Mouse (Mus musculus): Measurements from ENCODE around the gene Gm21969. TPM values are rescaled to one million over a fixed set of nuclear protein-coding genes. Genes with fewer than 3 reads are reported as not detected.

Gene Gm21969
- polyA plus RNA-seq, 1 experiment from 2014 or later: not detected

GRCm38 (mm10) chr4:139610954-139611353 is 8.0 kb downstream of the Gm21969 start:
- 50% methylated on average over 6 of the region's 6 CpGs for WGBS
- peaks cover 41% of the 10 kb centered on the region for H3K36me3 ChIP-seq (replicated peaks)
- H3K9me3 ChIP-seq: peaks cover 13% of the 10 kb centered on the region; the same call in 1 of the 2 replicates
- peak overlapping the region; percentile 37; the same call in 1 of the 2 replicates for H3K27ac ChIP-seq
- no peak for DNase-seq (ENCODE audit: extremely low spot score, low spot score)
- no peaks in the 10 kb centered on the region for H3K27me3 ChIP-seq (ENCODE audit: poor library complexity, severe bottlenecking)
- peaks cover 24% of the 10 kb centered on the region for H3K4me1 ChIP-seq
- no peak overlapping the region for H3K4me3 ChIP-seq

GRCm38 (mm10) chr4:139611542-139611953 is 8.6 kb downstream of the Gm21969 start:
- Histone ChIP-seq H3K9me3 (peaks cover 13% of the 10 kb centered on the region; the same call in 1 of the 2 replicates), H3K4me1 (peaks cover 30% of the 10 kb centered on the region), H3K36me3 (replicated peaks) (peaks cover 37% of the 10 kb centered on the region), H3K27me3 (ENCODE audit: poor library complexity, severe bottlenecking) (no peaks in the 10 kb centered on the region), H3K27ac (peak overlapping the region; percentile 37; the same call in 1 of the 2 replicates), H3K4me3 (peak overlapping the region; percentile 23)
- WGBS: 8% methylated on average over 10 of the region's 10 CpGs
- peak; percentile 85 for DNase-seq (ENCODE audit: extremely low spot score, low spot score)

- 94% methylated on average over 21 of the region's 21 CpGs for WGBS
- Histone ChIP-seq H3K4me1 (peaks cover 40% of the 10 kb centered on the region), H3K9me3 (peaks cover 13% of the 10 kb centered on the region; the same call in 1 of the 2 replicates), H3K36me3 (replicated peaks) (peaks cover 35% of the 10 kb centered on the region), H3K27ac (no peak overlapping the region), H3K4me3 (no peak overlapping the region), H3K27me3 (ENCODE audit: poor library complexity, severe bottlenecking) (no peaks in the 10 kb centered on the region)
- DNase-seq (ENCODE audit: extremely low spot score, low spot score): no peak
These were observed 11.7 kb downstream of the Gm21969 start for GRCm38 (mm10) chr4:139614524-139615260.

GRCm38 (mm10) chr4:139616276-139617000 is 13.5 kb downstream of the Gm21969 start:
- H3K36me3 ChIP-seq (replicated peaks): peaks cover 35% of the 10 kb centered on the region
- H3K4me1 ChIP-seq: peaks cover 31% of the 10 kb centered on the region
- peaks cover 13% of the 10 kb centered on the region; the same call in 1 of the 2 replicates for H3K9me3 ChIP-seq
- H3K4me3 ChIP-seq: peak overlapping the region; percentile 66
- no peaks in the 10 kb centered on the region for H3K27me3 ChIP-seq (ENCODE audit: poor library complexity, severe bottlenecking)
- DNase-seq (ENCODE audit: extremely low spot score, low spot score): peak; percentile 66
- H3K27ac ChIP-seq: peak overlapping the region; percentile 89
- 8% methylated on average over 24 of the region's 24 CpGs for WGBS

GRCm38 (mm10) chr4:139617001-139617364 is 14.0 kb downstream of the Gm21969 start:
- Histone ChIP-seq H3K9me3 (peaks cover 13% of the 10 kb centered on the region; the same call in 1 of the 2 replicates), H3K27me3 (ENCODE audit: poor library complexity, severe bottlenecking) (no peaks in the 10 kb centered on the region), H3K4me3 (peak overlapping the region; percentile 66), H3K27ac (peak overlapping the region; percentile 89), H3K4me1 (peaks cover 35% of the 10 kb centered on the region), H3K36me3 (replicated peaks) (peaks cover 35% of the 10 kb centered on the region)
- no peak for DNase-seq (ENCODE audit: extremely low spot score, low spot score)
- 55% methylated on average over 3 of the region's 3 CpGs for WGBS

- H3K4me1 ChIP-seq: peaks cover 58% of the 10 kb centered on the region
- 73% methylated on average over 6 of the region's 6 CpGs for WGBS
- H3K27me3 ChIP-seq (ENCODE audit: poor library complexity, severe bottlenecking): 0 out of 2 replicates have a peak, but pooled peaks cover 9% of the 10 kb centered on the region
- H3K4me3 ChIP-seq: no peak overlapping the region
- no peak overlapping the region for H3K27ac ChIP-seq
- no peaks in the 10 kb centered on the region for H3K9me3 ChIP-seq
- DNase-seq (ENCODE audit: extremely low spot score, low spot score): no peak
- peaks cover 12% of the 10 kb centered on the region for H3K36me3 ChIP-seq (replicated peaks)
These were observed 16.8 kb downstream of the Gm21969 start for GRCm38 (mm10) chr4:139619765-139620164.

GRCm38 (mm10) chr4:139622373-139623282 is 19.6 kb downstream of the Gm21969 start, which contains the start of gene Aldh4a1:
Gene Aldh4a1, plus strand, starts transcription at chr4:139622866.
- 0 out of 2 replicates have a peak, but pooled peaks cover 9% of the 10 kb centered on the region for H3K27me3 ChIP-seq (ENCODE audit: poor library complexity, severe bottlenecking)
- peak within 1 kb of the TSS; percentile 73 for H3K4me3 ChIP-seq
- H3K4me1 ChIP-seq: peaks cover 30% of the 10 kb centered on the region
- WGBS: 1% methylated on average over 33 of the region's 38 CpGs
- peaks cover 2% of the 10 kb centered on the region; the same call in 1 of the 2 replicates for H3K36me3 ChIP-seq (replicated peaks)
- H3K9me3 ChIP-seq: no peaks in the 10 kb centered on the region
- peak within 1 kb of the TSS; percentile 94 for H3K27ac ChIP-seq
- DNase-seq (ENCODE audit: extremely low spot score, low spot score): peak; percentile 90

GRCm38 (mm10) chr4:139623434-139624115 is 20.6 kb downstream of the Gm21969 start:
- Histone ChIP-seq H3K27me3 (ENCODE audit: poor library complexity, severe bottlenecking) (0 out of 2 replicates have a peak, but pooled peaks cover 9% of the 10 kb centered on the region), H3K4me3 (peak overlapping the region; percentile 73), H3K4me1 (peaks cover 30% of the 10 kb centered on the region), H3K9me3 (no peaks in the 10 kb centered on the region), H3K27ac (peak overlapping the region; percentile 94), H3K36me3 (replicated peaks) (peaks cover 3% of the 10 kb centered on the region; the same call in 1 of the 2 replicates)
- WGBS: 34% methylated on average over 21 of the region's 21 CpGs
- no peak for DNase-seq (ENCODE audit: extremely low spot score, low spot score)

- H3K36me3 ChIP-seq (replicated peaks): peaks cover 3% of the 10 kb centered on the region; the same call in 1 of the 2 replicates
- H3K9me3 ChIP-seq: no peaks in the 10 kb centered on the region
- no peak for DNase-seq (ENCODE audit: extremely low spot score, low spot score)
- peaks cover 30% of the 10 kb centered on the region for H3K4me1 ChIP-seq
- H3K27me3 ChIP-seq (ENCODE audit: poor library complexity, severe bottlenecking): 0 out of 2 replicates have a peak, but pooled peaks cover 9% of the 10 kb centered on the region
- peak overlapping the region; percentile 73 for H3K4me3 ChIP-seq
- no peak overlapping the region for H3K27ac ChIP-seq
- 69% methylated on average over 5 of the region's 5 CpGs for WGBS
These were observed 21.1 kb downstream of the Gm21969 start for GRCm38 (mm10) chr4:139624116-139624489.

GRCm38 (mm10) chr4:139624706-139625105 is 21.7 kb downstream of the Gm21969 start:
- Histone ChIP-seq H3K9me3 (no peaks in the 10 kb centered on the region), H3K36me3 (replicated peaks) (peaks cover 3% of the 10 kb centered on the region; the same call in 1 of the 2 replicates), H3K27ac (no peak overlapping the region), H3K4me1 (peaks cover 30% of the 10 kb centered on the region), H3K4me3 (no peak overlapping the region), H3K27me3 (ENCODE audit: poor library complexity, severe bottlenecking) (0 out of 2 replicates have a peak, but pooled peaks cover 9% of the 10 kb centered on the region)
- DNase-seq (ENCODE audit: extremely low spot score, low spot score): no peak
- 89% methylated on average over 10 of the region's 10 CpGs for WGBS

GRCm38 (mm10) chr4:139627361-139627760 is 24.4 kb downstream of the Gm21969 start:
- no peaks in the 10 kb centered on the region for H3K9me3 ChIP-seq
- no peak overlapping the region for H3K4me3 ChIP-seq
- no peak overlapping the region for H3K27ac ChIP-seq
- peaks cover 3% of the 10 kb centered on the region; the same call in 1 of the 2 replicates for H3K36me3 ChIP-seq (replicated peaks)
- WGBS: 93% methylated on average over 11 of the region's 11 CpGs
- 0 out of 2 replicates have a peak, but pooled peaks cover 9% of the 10 kb centered on the region for H3K27me3 ChIP-seq (ENCODE audit: poor library complexity, severe bottlenecking)
- peaks cover 21% of the 10 kb centered on the region for H3K4me1 ChIP-seq
- DNase-seq (ENCODE audit: extremely low spot score, low spot score): no peak

Data from forebrain, embryonic 10.5 days (tissue).